Mouse (Mus musculus) ovary, postnatal 14 days (tissue): ENCODE measurements around the gene Fignl2.

ENCODE experiments used
- DNase-seq: peaks from one replicate; pipeline ENCODE4 v3.0.0; 2022; ENCODE audit warnings: low spot score

The Fignl2 gene

DNA sequence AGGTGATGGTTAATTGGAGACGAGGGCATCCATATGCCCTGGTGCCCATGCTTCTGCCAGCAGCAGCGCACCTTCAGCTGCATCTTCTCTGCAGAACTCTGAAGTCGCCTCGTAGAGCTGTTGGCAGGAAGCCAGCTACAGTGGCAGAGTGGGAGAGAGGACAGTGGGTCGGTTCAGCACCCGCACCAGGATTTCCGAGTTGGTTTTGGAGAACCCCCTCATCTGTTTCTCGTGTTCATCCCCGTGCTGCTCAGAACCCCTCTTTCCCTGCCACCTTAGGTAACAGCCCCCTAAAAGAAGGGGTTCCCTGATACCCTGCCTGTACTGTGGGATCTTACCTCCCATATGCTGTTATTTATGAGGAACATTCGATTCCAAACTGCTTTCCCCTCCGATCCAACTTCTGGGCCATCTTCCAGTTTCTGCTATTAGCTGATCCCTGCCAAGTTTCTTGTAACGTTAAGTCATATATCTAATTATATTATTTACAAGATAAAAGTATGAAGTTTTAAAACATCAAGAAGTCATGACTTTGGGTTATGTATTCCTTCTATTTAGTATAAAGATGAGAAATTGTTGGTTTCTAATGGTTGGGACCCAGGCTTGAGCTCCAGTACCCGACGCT is 69.9 kb downstream of the Fignl2 start:
- DNase-seq, result no peak

GRCm38 (mm10) chr15:101007236-101007635 is 71.1 kb downstream of the Fignl2 start:
- DNase-seq, result no peak

GRCm38 (mm10) chr15:101006251-101007040 is 71.9 kb downstream of the Fignl2 start:
- peak; percentile 36 for DNase-seq

DNA sequence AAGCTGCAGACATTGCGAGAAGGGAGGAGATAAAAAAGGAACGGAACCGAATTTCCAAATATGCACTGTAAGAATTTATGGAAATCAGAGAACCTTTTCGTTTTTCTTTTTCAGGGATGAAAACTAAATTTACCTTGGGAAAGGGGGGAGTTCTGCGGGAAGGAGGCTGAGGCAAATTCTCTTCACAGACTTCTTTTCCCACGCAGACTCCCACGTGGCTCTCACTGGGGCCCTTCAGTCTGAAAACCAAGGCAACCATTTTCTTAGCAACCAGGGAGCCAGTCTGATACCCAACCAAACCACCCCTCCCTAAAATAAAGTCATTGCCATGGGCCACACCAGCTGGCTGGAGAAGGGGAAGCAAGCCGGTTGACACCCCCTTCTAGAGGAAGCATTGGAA is 72.7 kb downstream of the Fignl2 start:
- DNase-seq, result no peak

- no peak for DNase-seq
Measured at GRCm38 (mm10) chr15:101004538-101004937, 73.8 kb downstream of the Fignl2 start.

GRCm38 (mm10) chr15:101002466-101002865 is 75.9 kb downstream of the Fignl2 start:
- no peak for DNase-seq

GRCm38 (mm10) chr15:101001685-101002084 is 76.7 kb downstream of the Fignl2 start:
- DNase-seq, result no peak
